Comparison of ENCODE assay signal across 8 mouse cellular contexts in genomic region chr11:102218783-102219182, GRCm38 (mm10). TPM values are rescaled to one million over a fixed set of nuclear protein-coding genes. Genes with fewer than 3 reads are reported as not detected.
DNase-seq lines count a peak whose midpoint lies in the region; ATAC-seq and TF ChIP-seq lines count a peak whose summit lies in the region.

No protein-coding gene starts in this region.

- intact Hi-C loops in heart, postnatal 25 days (cut with DNase I) = loop anchor here (5.0 kb wide), 1 partner anchor 214 kb away; the partner anchor contains the start of gene Grn

- WGBS in forebrain, embryonic 15.5 days = 0% methylated on average over 10 of the region's 10 CpGs
- 1% methylated on average over 10 of the region's 10 CpGs for WGBS in neural tube, embryonic 14.5 days

- no peaks in the 10 kb centered on the region for H3K9me3 ChIP-seq in forebrain, embryonic 15.5 days
- H3K9me3 ChIP-seq in neural tube, embryonic 14.5 days (ENCODE audit: control insufficient read depth, low read length) = no peaks in the 10 kb centered on the region

- DNase-seq in ES-CJ7 (ENCODE audit: low read depth, low spot score) = peak; percentile 61
- peak; percentile 95 for DNase-seq in cerebellum, adult 11-12 months
- peak; percentile 95 for DNase-seq in heart, postnatal 25 days (ENCODE audit: low spot score)
- peak; percentile 92 to 97 for DNase-seq in layer of hippocampus, adult 18-20 months (ENCODE audit: low spot score in 2 of 2)
- peak; percentile 96 to 98 for DNase-seq in lung, adult 18-20 months

- H3K4me1 ChIP-seq in forebrain, embryonic 15.5 days = peaks cover 81% of the 10 kb centered on the region
- H3K4me1 ChIP-seq in neural tube, embryonic 14.5 days (ENCODE audit: control insufficient read depth, insufficient read depth, low read length) = peaks cover 52% of the 10 kb centered on the region
- H3K4me1 ChIP-seq in testis, adult 2 months (ENCODE audit: control insufficient read depth, insufficient read depth, low read length) = peaks cover 23% of the 10 kb centered on the region

- H3K9ac ChIP-seq in forebrain, embryonic 15.5 days (replicated peaks) = peak overlapping the region; percentile 37
- peak overlapping the region; percentile 46 for H3K9ac ChIP-seq in neural tube, embryonic 14.5 days (replicated peaks; ENCODE audit: low read depth, low read length)

- no peaks in the 10 kb centered on the region for H3K27me3 ChIP-seq in forebrain, embryonic 15.5 days
- H3K27me3 ChIP-seq in neural tube, embryonic 14.5 days (ENCODE audit: control insufficient read depth, insufficient read depth, low read length) = no peaks in the 10 kb centered on the region
- no peaks in the 10 kb centered on the region for H3K27me3 ChIP-seq in testis, adult 2 months (ENCODE audit: control insufficient read depth, insufficient read depth, low read length)

- H3K27ac ChIP-seq in forebrain, embryonic 15.5 days (replicated peaks) = peak overlapping the region; percentile 93
- peak overlapping the region; percentile 64 for H3K27ac ChIP-seq in neural tube, embryonic 14.5 days (ENCODE audit: low read depth, low read length)
- peak overlapping the region; percentile 7; the same call in 1 of the 2 replicates for H3K27ac ChIP-seq in testis, adult 2 months (ENCODE audit: control insufficient read depth, insufficient read depth, low read depth, low read length)

- TF ChIP-seq POLR2A in testis, adult 2 months (IDR thresholded peaks at IDR 0.05; ENCODE audit: control insufficient read depth, low read depth, low read length) = no peak

- peak overlapping the region; percentile 50 for H3K4me2 ChIP-seq in forebrain, embryonic 15.5 days (replicated peaks)
- peak overlapping the region; percentile 47 for H3K4me2 ChIP-seq in neural tube, embryonic 14.5 days (ENCODE audit: low read depth, low read length)

- H3K4me3 ChIP-seq in forebrain, embryonic 15.5 days = peak overlapping the region; percentile 30
- no peak overlapping the region for H3K4me3 ChIP-seq in neural tube, embryonic 14.5 days (ENCODE audit: low read depth, low read length)
- H3K4me3 ChIP-seq in testis, adult 2 months (ENCODE audit: control insufficient read depth, low read depth, low read length) = peak overlapping the region; percentile 47

- peaks cover 11% of the 10 kb centered on the region; the same call in 1 of the 2 replicates for H3K36me3 ChIP-seq in forebrain, embryonic 15.5 days
- 0 out of 2 replicates have a peak, but pooled peaks cover 3% of the 10 kb centered on the region for H3K36me3 ChIP-seq in neural tube, embryonic 14.5 days (ENCODE audit: control insufficient read depth, insufficient read depth, low read length)
- H3K36me3 ChIP-seq in testis, adult 2 months (ENCODE audit: control insufficient read depth, insufficient read depth, low read length) = no peaks in the 10 kb centered on the region

- no peak for TF ChIP-seq CTCF in testis, adult 2 months (IDR thresholded peaks at IDR 0.05; ENCODE audit: control insufficient read depth, insufficient read depth, insufficient replicate concordance, low read depth, low read length)

- ATAC-seq in forebrain, embryonic 15.5 days (replicated peaks) = peak; percentile 90
- peak; percentile 78; the same call in 1 of the 2 replicates for ATAC-seq in neural tube, embryonic 14.5 days (ENCODE audit: low read depth)

RNA-seq across cellular contexts. Expression of gene Hdac5, which starts 11.2 kb away (rescaled TPM):
- polyA plus RNA-seq in forebrain, embryonic 15.5 days (2015; fragmentation: Nextera tagmentation; extraction: Ambion mirVana) = 127 and 129 TPM in 2 replicates
- 100 to 1,000 TPM; 129 to 136 TPM for total RNA-seq in heart, postnatal 25 days (2021)
- 100 to 1,000 TPM; 258 to 266 TPM for total RNA-seq in layer of hippocampus, adult 18-20 months (2021)
- 44.2 and 47.3 TPM in 2 replicates for polyA plus RNA-seq in neural tube, embryonic 14.5 days (2014; fragmentation: Nextera tagmentation; extraction: Ambion mirVana)
- polyA plus RNA-seq in testis, adult 2 months (2012; rRNA removed) = 68.9 and 84.1 TPM in 2 replicates

RNA-seq across cellular contexts. Expression of gene G6pc3, which starts 29.4 kb away (rescaled TPM):
- 21.5 and 23.7 TPM in 2 replicates for polyA plus RNA-seq in forebrain, embryonic 15.5 days (2015; fragmentation: Nextera tagmentation; extraction: Ambion mirVana)
- total RNA-seq in heart, postnatal 25 days (2021) = 10 to 100 TPM; 40.3 to 41.8 TPM
- 10 to 100 TPM; 61.0 to 65.1 TPM for total RNA-seq in layer of hippocampus, adult 18-20 months (2021)
- 32.5 and 42.5 TPM in 2 replicates for polyA plus RNA-seq in neural tube, embryonic 14.5 days (2014; fragmentation: Nextera tagmentation; extraction: Ambion mirVana)
- polyA plus RNA-seq in testis, adult 2 months (2012; rRNA removed) = 416 and 434 TPM in 2 replicates

RNA-seq across cellular contexts. Expression of gene BC030867, which starts 29.9 kb away (rescaled TPM):
- polyA plus RNA-seq in forebrain, embryonic 15.5 days (2015; fragmentation: Nextera tagmentation; extraction: Ambion mirVana) = 5.6 and 7.0 TPM in 2 replicates
- under 1 TPM; 0.10 to 0.39 TPM for total RNA-seq in heart, postnatal 25 days (2021)
- total RNA-seq in layer of hippocampus, adult 18-20 months (2021) = 1 to 10 TPM in 1 of 2 experiments, under 1 TPM in 1; 0.86 to 1.8 TPM
- polyA plus RNA-seq in neural tube, embryonic 14.5 days (2014; fragmentation: Nextera tagmentation; extraction: Ambion mirVana) = 1.4 and 1.5 TPM in 2 replicates
- 31.8 and 48.5 TPM in 2 replicates for polyA plus RNA-seq in testis, adult 2 months (2012; rRNA removed)

RNA-seq across cellular contexts. Expression of gene Lsm12, which starts 33.7 kb away (rescaled TPM):
- polyA plus RNA-seq in forebrain, embryonic 15.5 days (2015; fragmentation: Nextera tagmentation; extraction: Ambion mirVana) = 114 and 118 TPM in 2 replicates
- total RNA-seq in heart, postnatal 25 days (2021) = 10 to 100 TPM; 46.6 to 51.5 TPM
- total RNA-seq in layer of hippocampus, adult 18-20 months (2021) = 10 to 100 TPM; 59.3 to 59.4 TPM
- 74.4 and 77.5 TPM in 2 replicates for polyA plus RNA-seq in neural tube, embryonic 14.5 days (2014; fragmentation: Nextera tagmentation; extraction: Ambion mirVana)
- 41.5 and 41.8 TPM in 2 replicates for polyA plus RNA-seq in testis, adult 2 months (2012; rRNA removed)

RNA-seq across cellular contexts. Expression of gene Asb16, which starts 49.8 kb away (rescaled TPM):
- polyA plus RNA-seq in forebrain, embryonic 15.5 days (2015; fragmentation: Nextera tagmentation; extraction: Ambion mirVana) = not detected in 2 replicates
- under 1 TPM; 0.61 to 0.68 TPM for total RNA-seq in heart, postnatal 25 days (2021)
- total RNA-seq in layer of hippocampus, adult 18-20 months (2021) = 1 to 10 TPM; 2.3 to 2.9 TPM
- 0.12 and 0.23 TPM in 2 replicates for polyA plus RNA-seq in neural tube, embryonic 14.5 days (2014; fragmentation: Nextera tagmentation; extraction: Ambion mirVana)
- 0.10 and 0.11 TPM in 2 replicates for polyA plus RNA-seq in testis, adult 2 months (2012; rRNA removed)

Comparison
In these comparisons a context has a peak if more than half of its experiments do, and no peak if none do; other contexts are left out.
1. H3K27ac ChIP-seq: peak in every context shown above with its lines; median percentile 93 in forebrain, embryonic 15.5 days; 64 in neural tube, embryonic 14.5 days; 7 in testis, adult 2 months.